Mouse (Mus musculus) granulocyte monocyte progenitor cell, adult 5-6 weeks (primary cell): ENCODE results near the gene 4930415L06Rik. TPM values are rescaled to one million over a fixed set of nuclear protein-coding genes. Genes with fewer than 3 reads are reported as not detected.

ENCODE experiments used
- ATAC-seq: replicated peaks from 2 replicates; pipeline ENCODE4 v1.8.0; 2016; ENCODE audit warnings: mild to moderate bottlenecking, moderate TSS enrichment, inconsistent platforms; ENCODE audit not compliant: poor library complexity, severe bottlenecking
- total RNA-seq, 2 experiments: library from RNA; stranded (forward) in 1 of 2; stranded (reverse) in 1 of 2; fragments of 200-712, 200-1000 nt in 1 of 2; fragments of >200 nt in 1 of 2; fragmentation: Nextera tagmentation in 1 of 2; gene quantifications; 2 replicates each; pipeline ENCODE4 v1.2.3; 2014 to 2017

Gene 4930415L06Rik
- total RNA-seq (2014; fragmentation: Nextera tagmentation) (not detected in 2 replicates), total RNA-seq (2017) (not detected in 2 replicates)

- no peak for ATAC-seq
Observed at GRCm38 (mm10) chrX:89932752-89933151, at the start of gene 4930415L06Rik. Gene 4930415L06Rik (minus strand): TSS chrX:89932852.

- ATAC-seq = no peak
Observed at GRCm38 (mm10) chrX:89978621-89979020, 46.0 kb upstream of the 4930415L06Rik start.

DNA sequence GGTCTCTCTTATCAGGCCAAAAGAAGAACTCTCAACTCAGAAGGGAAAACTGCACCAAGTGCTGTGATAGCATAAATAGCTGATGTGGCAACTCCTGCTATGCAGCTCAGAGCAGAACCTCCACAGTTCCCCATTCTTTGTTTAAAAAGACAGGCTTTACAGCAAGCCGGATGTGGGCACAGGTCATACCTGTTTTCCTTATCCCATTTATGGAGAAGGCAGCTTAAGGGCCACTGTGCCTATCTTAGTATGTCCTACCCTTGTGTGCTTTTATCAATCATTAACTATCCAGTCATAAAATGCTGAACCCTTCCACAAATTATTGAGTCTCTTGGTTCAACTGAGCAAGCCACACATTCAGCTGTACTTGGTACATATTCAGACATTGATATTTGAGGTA is 27.8 kb downstream of the 4930415L06Rik start:
- no peak for ATAC-seq

Other genes starting within 250 kb of the 4930415L06Rik start
- gene 4932429P05Rik, start 180.6 kb downstream of the 4930415L06Rik start, total RNA-seq (2014; fragmentation: Nextera tagmentation) = not detected in 2 replicates
- gene 4932429P05Rik, start 180.6 kb downstream of the 4930415L06Rik start, total RNA-seq (2017) = not detected in 2 replicates